Mouse (Mus musculus) frontal cortex, postnatal 10 days (tissue): ENCODE measurements at regions not wholly inside any gene's neighbourhood (a gene's known extent, or its start where the extent isn't known, plus 50 kb on each side); places are given as distances from the start of the nearest gene placed in this dataset.
A peak's percentile ranks its signal among the peaks of the same experiment; 100 is the strongest.
"Not testable (repeated sequence)": the region's sequence is repeated elsewhere in the genome, so short reads cannot be mapped to it uniquely, and the experiment has no call there.

Experiments used
- DNase-seq, 2 experiments: peaks; one replicate each; pipeline ENCODE4 v3.0.0; 2022; ENCODE audit warnings: low spot score in 2 of 2, mixed read lengths in 1 of 2

DNA sequence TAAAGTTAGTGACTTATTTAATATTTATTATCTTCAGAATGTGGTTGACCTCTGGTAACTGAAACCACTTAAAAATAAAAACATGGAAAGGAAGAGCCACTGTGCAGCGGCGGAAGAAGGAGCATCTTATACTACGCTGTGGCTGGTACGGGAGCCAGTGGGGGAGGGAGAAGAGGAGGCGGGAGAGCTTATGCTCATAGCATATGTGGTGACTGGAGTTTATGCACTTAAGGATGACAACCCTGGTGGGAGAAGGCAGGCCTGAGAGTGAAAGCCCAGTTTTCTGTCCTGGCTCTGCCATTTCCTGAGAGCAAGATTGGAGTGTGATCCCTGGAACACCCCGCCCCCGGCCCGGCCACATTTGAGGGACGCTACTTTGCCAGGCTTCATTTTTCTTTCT lies 145.5 kb downstream of the Tsen15 start:
- DNase-seq: no peak

DNA sequence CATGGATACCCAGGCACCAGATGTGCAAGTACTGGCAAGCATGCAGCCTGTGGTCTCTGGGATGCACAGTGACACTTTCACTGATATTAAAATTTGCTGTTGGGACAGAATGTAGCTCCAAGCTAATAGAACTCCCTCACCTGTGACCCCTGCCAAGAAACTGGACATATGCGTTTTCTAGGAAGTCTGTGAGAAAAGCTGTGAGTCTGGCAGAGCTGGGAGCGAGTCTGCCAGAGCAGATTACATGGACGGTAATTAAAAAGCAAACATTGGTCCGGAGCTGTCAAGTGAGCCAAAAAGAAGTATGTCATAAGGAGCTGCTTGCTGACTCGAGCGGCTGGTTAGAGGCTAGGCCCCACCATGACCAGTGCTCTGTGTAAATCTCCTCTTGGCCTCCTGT lies 147.1 kb downstream of the Tsen15 start:
- DNase-seq: no peak

- DNase-seq: no peak
These were observed 145.4 kb upstream of the 1700025G04Rik start for GRCm38 (mm10) chr1:152235212-152235792.

DNA sequence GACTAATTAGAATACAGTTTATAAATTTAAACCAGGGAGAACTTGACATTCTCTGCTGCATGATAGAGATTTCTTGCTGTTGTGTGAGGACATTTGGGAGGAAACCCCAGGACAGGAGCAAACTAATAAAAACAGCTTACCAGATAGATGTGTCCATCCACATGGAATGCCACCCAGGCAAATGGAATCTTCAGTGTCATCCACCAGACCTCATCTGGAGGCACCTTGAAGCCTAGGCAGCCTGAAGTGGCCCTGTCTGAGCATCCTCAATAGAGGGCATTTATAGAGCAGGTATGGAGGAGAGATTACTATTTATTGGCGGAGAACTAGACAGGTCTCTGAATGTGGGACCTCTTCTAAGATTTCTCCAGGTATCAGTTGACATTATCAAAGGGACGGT lies 144.8 kb upstream of the 1700025G04Rik start:
- no peak for DNase-seq

- DNase-seq: no peak
These were observed 141.8 kb upstream of the 1700025G04Rik start for GRCm38 (mm10) chr1:152231717-152232202.

DNA sequence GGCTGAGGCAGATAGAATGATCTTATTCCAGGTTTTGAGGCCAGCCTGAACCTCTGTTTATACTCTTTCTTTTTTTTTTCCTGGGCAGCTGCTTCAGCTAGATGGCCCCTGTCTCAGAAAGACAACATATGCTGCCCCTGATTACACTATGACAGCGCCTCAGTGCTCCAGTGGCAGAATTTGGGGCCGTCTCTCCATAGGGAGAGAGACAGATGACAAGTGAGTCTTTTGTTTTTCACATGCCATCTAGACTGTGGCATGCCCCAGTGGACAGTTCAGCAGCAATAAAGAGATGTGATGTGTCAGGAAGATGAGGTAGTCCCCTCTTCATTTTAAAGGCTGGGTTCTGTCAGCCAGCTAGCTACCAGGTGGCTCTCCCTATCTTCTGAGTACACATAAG lies 139.8 kb upstream of the 1700025G04Rik start:
- DNase-seq: no peak

GRCm38 (mm10) chr1:152226049-152226448 lies 136.1 kb upstream of the 1700025G04Rik start:
- DNase-seq: no peak

- no peak for DNase-seq
These were observed 133.7 kb upstream of the 1700025G04Rik start for GRCm38 (mm10) chr1:152223666-152224065.

- no peak for DNase-seq
These were observed 131.1 kb upstream of the 1700025G04Rik start for GRCm38 (mm10) chr1:152220804-152221565.

- not testable (repeated sequence) for DNase-seq
These were observed 129.8 kb upstream of the 1700025G04Rik start for GRCm38 (mm10) chr1:152219752-152220151.

GRCm38 (mm10) chr1:152217404-152217803 lies 127.5 kb upstream of the 1700025G04Rik start:
- no peak for DNase-seq

DNA sequence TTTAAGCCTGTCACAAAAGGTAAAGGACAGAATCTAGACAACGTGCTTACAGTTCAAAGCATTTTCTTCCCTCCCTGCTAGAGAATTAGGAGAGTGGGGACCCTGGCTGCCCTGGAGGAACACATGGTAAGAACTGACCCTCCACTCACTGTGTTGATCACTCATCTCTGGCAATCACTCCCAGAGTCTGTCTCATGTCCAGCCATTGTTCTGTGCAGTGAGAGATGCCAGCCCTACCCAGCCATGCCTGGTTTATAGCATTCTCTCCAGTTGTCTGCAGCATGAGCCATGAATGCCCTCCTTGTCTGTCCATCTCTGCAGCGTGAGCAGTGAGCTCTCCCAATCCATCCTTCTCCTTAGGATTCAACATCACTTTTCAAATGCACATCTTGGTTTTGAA lies 124.5 kb upstream of the 1700025G04Rik start:
- no peak for DNase-seq

DNA sequence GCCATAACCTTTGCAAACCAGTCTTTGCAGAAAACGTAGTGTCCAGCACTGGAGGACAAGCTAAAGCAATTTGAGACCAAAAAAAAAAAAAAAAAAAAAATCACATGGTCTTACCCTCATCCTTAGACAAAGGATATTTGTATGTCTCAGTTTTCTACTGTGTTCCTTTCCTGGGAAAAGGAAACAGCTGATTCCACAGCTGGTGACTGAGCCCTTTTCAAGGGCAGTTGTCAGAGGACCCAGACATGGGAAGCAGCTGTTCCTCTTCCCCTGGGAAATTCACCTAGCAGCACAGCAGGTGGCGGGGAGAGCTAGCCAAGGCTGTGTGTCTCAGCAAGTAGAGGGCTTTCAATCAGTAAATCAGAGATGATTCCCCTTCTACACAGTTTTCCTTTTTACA lies 113.3 kb upstream of the 1700025G04Rik start:
- no peak for DNase-seq

DNA sequence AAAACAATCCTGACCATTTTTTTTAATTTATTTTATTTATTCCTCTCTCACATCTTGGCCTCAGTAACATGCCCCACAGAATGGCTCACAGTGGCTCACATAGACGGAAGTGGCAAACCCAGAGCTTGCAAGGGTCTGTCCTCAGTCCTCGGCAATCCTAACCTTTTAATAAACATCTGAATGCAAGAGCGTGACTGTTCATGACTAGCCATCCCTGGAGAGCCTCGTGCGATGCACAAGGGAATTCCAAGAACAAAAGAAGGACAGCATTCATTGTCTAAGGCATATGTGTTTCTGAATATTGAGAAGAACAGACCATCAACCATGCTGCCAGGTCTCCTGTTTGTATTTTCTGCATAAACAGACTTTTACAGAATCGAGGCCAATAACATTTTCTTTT lies 98.8 kb upstream of the 1700025G04Rik start:
- no peak for DNase-seq

DNA sequence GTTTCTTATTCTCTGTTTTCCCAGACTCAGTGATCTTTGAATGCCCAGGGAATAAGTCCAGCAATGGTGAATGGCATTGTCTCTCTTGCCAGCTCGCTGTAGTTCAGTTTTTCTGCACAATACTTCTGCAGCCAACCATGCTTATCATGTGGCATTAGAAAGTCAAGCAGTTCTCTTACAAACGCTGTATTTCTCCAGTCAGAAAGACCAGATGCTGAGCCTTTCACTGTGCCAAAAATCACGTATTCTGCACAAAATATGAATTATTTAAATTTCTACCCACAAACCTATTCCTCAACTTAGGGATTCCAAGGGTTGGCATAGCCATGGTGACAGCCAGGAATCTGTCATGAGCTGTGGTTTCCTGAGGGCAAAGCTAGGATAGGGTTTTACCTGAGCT lies 95.0 kb upstream of the 1700025G04Rik start:
- no peak for DNase-seq

- no peak for DNase-seq
These were observed 86.5 kb upstream of the 1700025G04Rik start for GRCm38 (mm10) chr1:152176267-152176970.

GRCm38 (mm10) chr1:152175691-152176090 lies 85.8 kb upstream of the 1700025G04Rik start:
- DNase-seq: no peak

DNA sequence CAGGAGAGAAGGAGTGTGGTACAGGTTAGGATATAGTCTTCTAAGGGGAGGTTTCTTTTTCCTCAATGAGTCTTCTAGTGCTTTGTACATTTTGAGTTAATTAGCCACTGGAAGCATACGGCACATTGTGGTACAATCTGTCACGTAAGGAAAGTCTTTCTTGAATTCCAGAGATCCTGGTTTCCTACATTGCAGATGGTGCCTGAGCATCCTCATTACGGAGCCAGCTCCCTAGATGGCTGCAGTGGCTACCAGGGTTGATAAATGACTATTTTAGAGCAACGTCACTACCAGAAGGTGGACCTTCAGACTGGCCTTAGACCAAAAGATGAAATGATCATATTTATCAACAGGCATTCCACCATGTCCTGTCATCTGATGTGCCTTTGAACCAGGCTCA lies 84.5 kb upstream of the 1700025G04Rik start:
- no peak for DNase-seq

DNA sequence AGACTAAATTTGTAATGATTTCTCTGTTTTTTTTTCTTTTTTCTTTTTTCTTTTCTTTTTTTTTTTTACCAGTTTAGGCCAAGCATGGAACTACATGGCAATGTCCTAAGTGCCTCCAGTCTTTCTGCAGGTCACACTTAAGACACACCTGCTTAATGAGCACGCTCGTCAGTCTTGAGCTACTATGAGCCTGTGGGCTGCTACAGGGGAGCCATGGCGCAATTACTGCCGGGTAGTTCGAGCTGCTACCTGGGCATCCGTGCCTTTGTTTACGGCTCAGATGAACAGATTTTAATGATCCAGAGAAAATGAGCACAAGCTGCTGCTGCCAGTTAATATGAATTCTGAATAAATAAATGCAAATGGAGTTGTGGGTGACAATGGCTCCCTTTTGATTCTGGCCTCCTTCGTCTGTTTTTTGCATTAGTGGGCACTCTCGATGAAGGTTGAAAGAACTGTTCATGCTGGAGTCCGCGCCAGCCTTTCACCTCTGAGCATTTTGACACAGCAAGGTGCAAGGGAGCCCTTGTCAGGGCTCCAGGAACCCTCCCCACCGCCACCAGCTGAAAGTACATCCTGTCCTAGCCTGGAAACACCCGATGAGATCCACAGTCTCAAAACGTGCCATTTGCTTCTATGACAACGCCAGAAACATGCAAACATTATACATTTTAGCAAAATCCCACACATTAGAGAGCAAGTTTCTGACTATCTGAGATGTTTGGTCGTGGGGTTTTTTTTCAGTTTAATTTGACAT lies 81.3 kb upstream of the 1700025G04Rik start:
- no peak for DNase-seq

DNA sequence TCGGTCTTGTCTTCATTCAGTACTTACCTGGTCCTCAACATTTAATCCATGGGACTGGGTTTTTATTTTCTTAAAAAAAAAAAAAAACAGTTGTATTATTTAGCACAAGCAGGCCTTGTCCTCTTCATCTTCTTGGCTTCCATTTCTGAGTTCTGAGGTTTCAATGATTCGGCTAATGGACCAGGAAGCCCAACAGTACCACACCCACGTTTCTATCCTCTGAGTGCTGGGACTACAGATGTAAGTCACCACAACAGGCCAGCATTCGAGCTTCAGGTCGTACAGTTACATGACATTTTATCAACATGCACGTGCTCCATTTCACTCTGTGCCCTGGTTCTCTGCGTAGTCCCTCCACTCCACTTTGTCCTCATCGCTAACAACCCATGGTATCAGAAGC lies 80.7 kb upstream of the 1700025G04Rik start:
- DNase-seq: no peak

DNA sequence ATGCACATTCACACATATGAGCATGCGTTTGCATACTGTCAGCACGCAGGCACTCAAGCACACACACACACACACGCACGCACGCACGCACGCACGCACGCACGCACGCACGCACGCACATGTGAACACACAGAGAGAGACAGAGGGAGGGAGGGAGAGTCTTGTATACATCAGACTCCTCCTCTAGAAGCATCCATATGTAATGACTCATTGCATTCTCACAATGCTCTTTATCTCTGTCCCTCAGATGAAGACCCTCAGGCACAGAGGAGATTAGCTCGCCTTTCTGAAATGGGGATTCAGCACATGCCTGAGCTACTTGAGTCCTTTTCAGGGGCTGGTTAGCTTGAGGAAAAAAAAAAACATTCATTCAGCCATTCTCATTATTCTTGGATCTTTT lies 79.6 kb upstream of the 1700025G04Rik start:
- no peak for DNase-seq

- DNase-seq: peak in 1 of 2 experiments; percentile 27
These were observed 78.4 kb upstream of the 1700025G04Rik start for GRCm38 (mm10) chr1:152168284-152168683.
